Mouse (Mus musculus): Measurements from ENCODE around the gene Acoxl.
A peak's percentile ranks its signal among the peaks of the same experiment; 100 is the strongest.

Acoxl gene

GRCm38 (mm10) chr2:128152845-128153550 lies 314.3 kb downstream of the Acoxl start:
- no peak for DNase-seq

- DNase-seq = no peak
Observed at GRCm38 (mm10) chr2:128153551-128153910, 314.9 kb downstream of the Acoxl start.

GRCm38 (mm10) chr2:128155412-128156066 lies 316.9 kb downstream of the Acoxl start:
- DNase-seq = peak; percentile 42

- DNase-seq = no peak
Observed at GRCm38 (mm10) chr2:128156067-128156462, 317.4 kb downstream of the Acoxl start.

GRCm38 (mm10) chr2:128156557-128157412 lies 318.1 kb downstream of the Acoxl start:
- DNase-seq = no peak

GRCm38 (mm10) chr2:128158734-128159410 lies 320.2 kb downstream of the Acoxl start:
- DNase-seq = no peak

- no peak for DNase-seq
Observed at GRCm38 (mm10) chr2:128159619-128160125, 321.0 kb downstream of the Acoxl start.

GRCm38 (mm10) chr2:128163177-128163576 lies 324.5 kb downstream of the Acoxl start:
- no peak for DNase-seq

GRCm38 (mm10) chr2:128166623-128167423 lies 328.1 kb downstream of the Acoxl start:
- DNase-seq = peak; percentile 69

GRCm38 (mm10) chr2:128167930-128168329 lies 329.3 kb downstream of the Acoxl start:
- no peak for DNase-seq

- no peak for DNase-seq
Observed at GRCm38 (mm10) chr2:128169486-128169885, 330.8 kb downstream of the Acoxl start.

GRCm38 (mm10) chr2:128169972-128170371 lies 331.3 kb downstream of the Acoxl start:
- DNase-seq = no peak

GRCm38 (mm10) chr2:128170614-128171013 lies 331.9 kb downstream of the Acoxl start:
- DNase-seq = no peak

- no peak for DNase-seq
Observed at GRCm38 (mm10) chr2:128172266-128172665, 333.6 kb downstream of the Acoxl start.
